Mouse (Mus musculus): Measurements from ENCODE around the gene Pex5l.

The Pex5l gene

DNA sequence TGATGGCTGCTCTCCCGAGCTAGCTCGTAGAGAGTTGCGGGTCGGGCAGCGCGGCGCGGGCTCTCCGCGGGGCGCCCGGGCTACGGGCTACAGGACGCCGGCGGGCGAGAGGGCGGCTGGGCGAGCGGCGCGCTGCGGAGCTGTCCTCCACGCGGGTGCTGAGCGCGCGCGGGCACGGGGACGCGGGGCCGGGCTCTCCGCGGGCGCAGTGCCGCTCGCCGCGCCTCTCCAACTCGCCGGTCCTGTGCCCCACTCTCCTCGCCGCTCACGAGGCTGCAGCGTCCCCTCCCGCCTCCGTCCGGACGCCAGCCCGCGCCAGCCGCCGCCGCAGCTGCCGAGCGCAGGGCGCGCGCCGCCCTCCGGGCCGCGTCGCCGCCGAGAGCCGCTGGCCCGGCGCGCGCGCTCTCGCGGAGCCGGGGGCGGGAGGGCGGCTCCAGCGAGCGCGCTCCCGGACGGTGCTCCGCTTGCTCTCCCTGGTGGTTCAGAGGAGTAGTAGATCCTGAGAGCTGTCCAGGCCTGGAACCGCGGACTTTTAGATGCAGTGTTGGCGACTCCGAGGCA lies at the start of gene Pex5l:
TSS of gene Pex5l (minus strand) at position 347 of the 561 bp plus-strand sequence.
- DNase-seq (ENCODE audit: low read depth, low spot score) = no peak

- DNase-seq (ENCODE audit: low read depth, low spot score) = no peak
These were observed 22.1 kb upstream of the Pex5l start for GRCm38 (mm10) chr3:33165186-33165585.

- DNase-seq (ENCODE audit: low read depth, low spot score) = no peak
These were observed 20.8 kb upstream of the Pex5l start for GRCm38 (mm10) chr3:33163821-33164220.

DNA sequence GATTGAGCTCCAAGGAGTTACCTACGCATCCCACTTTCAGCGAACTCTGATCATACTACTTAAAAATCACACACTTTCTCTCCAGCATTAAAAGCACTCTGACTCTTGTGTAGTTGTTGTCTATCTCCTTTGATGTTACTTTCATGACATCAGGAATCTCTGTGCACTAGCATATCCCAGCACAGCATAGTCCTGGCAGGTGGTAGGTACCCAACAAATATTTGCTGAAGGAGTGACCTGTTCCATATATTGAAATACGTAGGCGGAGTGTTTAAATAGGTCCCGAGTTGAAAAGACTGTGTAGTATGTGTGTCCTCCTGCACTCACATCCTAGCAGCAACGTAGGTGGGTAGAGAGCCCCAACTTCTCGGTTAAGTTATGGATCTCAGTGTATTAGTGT lies 545 bp upstream of the Pex5l start:
- no peak for DNase-seq (ENCODE audit: low read depth, low spot score)

DNA sequence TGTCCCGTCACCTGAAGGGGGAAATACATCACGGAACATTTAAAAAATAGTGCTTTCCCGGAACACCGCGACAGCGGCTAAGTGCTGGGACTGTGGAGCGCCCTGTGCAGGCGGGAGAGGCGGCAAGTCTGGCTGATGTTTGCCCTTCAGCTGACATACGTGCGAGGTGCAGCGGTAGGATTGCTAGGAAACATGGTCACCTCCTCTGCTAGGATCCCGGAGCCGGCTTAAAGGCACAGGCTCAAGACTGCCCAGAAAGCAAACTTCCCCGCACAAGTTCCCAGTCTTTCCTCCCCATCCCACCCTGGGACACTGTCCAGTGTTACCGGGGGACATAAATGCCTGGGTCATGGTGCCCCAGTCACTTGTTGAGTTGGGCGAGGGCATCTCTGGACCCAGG lies 649 bp downstream of the Pex5l start:
- no peak for DNase-seq (ENCODE audit: low read depth, low spot score)

DNA sequence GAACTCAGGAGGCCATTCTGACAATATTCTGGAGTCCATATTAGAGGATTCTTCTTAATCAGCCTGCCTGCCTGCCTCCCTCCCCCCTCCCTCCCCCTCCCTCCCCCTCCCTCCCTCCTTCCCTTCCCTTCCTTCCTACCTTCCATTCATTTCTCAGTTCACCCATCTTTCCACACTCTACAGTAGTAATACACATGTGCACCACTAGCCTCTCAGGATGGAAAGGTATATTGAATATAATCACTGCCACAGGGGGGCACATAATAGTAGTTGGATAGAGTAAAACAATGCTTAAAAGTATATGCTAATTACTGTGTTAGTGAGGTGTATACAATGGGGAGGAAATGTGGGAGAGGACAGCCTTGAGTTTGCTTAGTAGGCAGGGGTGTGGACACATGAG lies 13.1 kb downstream of the Pex5l start:
- no peak for DNase-seq (ENCODE audit: low read depth, low spot score)

GRCm38 (mm10) chr3:33124796-33125195 lies 18.3 kb downstream of the Pex5l start:
- DNase-seq (ENCODE audit: low read depth, low spot score) = no peak

DNA sequence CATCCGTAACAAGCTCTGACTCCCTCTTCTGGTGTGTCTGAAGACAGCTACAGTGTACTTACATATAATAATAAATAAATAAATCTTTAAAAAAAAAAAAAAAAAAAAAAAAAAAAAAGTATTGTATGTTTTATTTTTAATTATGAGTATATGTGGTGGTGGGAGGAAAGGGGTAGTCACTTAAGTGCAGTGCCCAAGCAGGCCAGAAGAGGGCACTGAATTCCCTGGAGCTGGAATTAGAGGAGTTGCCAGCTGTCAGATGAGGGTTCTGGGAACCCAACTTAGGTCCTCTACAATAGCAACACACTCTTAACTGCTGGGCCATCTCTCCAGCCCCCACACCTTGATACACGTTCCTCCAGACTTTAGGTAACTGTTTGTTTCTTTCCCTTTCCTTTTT lies 37.3 kb downstream of the Pex5l start:
- DNase-seq (ENCODE audit: low read depth, low spot score) = no peak

GRCm38 (mm10) chr3:33103501-33103900 lies 39.5 kb downstream of the Pex5l start:
- DNase-seq (ENCODE audit: low read depth, low spot score) = no peak

GRCm38 (mm10) chr3:33098550-33099295 lies 44.3 kb downstream of the Pex5l start:
- no peak for DNase-seq (ENCODE audit: low read depth, low spot score)

- DNase-seq (ENCODE audit: low read depth, low spot score) = peak; percentile 71
These were observed 49.4 kb downstream of the Pex5l start for GRCm38 (mm10) chr3:33093646-33094045.

GRCm38 (mm10) chr3:33090001-33090400 lies 53.0 kb downstream of the Pex5l start:
- DNase-seq (ENCODE audit: low read depth, low spot score) = peak; percentile 66

DNA sequence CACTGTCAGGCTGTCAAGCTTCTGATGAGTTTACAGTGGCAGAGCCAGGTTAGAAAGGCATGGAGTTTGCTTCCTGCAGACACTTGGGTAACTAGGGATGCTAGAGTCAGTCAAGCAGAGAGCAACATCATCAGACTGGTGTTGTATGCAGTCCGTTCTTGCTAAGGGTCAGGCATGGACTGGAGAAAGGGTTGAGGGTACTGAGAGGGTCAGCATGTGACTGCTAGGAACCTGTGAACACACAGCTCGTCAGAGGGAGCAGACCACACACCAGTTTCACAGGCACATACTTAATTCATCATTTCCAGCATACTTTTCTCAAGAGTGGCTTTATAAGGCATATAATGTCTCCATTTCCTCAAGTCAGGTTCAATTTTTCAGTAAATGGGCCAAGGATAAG lies 53.6 kb downstream of the Pex5l start:
- peak; percentile 19 for DNase-seq (ENCODE audit: low read depth, low spot score)

DNA sequence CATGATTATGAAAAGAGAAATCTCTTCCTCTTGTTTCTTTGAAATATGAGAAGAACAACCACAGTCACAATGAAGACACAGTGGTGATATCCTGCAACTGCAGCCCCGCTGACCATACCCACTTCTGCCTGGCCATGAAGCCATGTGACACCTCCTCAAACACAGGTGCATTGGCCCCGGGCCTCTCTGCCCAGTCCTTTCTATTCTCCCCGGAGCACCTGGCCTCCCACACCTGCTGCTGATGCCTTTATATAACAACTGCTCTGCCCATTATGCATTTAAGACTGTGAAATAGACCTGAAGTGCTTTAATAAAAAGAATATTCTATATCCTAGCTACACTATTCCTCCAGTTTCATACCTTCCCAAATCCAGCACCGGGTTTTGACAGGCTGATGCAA lies 54.8 kb downstream of the Pex5l start:
- DNase-seq (ENCODE audit: low read depth, low spot score) = peak; percentile 74

GRCm38 (mm10) chr3:33082806-33083338 lies 60.2 kb downstream of the Pex5l start:
- peak; percentile 55 for DNase-seq (ENCODE audit: low read depth, low spot score)

GRCm38 (mm10) chr3:33081793-33082192 lies 61.3 kb downstream of the Pex5l start:
- no peak for DNase-seq (ENCODE audit: low read depth, low spot score)

GRCm38 (mm10) chr3:33079658-33080057 lies 63.4 kb downstream of the Pex5l start:
- no peak for DNase-seq (ENCODE audit: low read depth, low spot score)

DNA sequence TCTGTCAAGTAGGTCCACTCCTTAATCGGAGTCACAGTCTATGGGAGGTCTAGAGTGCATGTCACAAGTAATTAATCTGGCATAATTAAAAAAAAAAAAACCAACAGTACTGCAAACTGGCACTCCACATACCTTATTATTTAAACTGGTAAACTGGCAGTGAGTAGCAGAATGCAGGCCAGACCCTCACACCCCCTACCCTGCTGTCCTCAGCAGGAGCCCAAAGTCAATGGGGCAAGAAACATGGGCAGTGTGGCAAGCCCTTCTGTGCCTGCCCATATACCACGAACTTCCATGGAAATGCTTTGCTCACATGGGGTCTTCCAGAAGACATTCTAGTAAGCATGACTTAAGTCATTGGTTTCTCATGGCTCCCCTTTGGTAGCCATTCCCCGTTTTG lies 63.9 kb downstream of the Pex5l start:
- DNase-seq (ENCODE audit: low read depth, low spot score) = no peak

GRCm38 (mm10) chr3:33075696-33076095 lies 67.4 kb downstream of the Pex5l start:
- DNase-seq (ENCODE audit: low read depth, low spot score) = no peak

- no peak for DNase-seq (ENCODE audit: low read depth, low spot score)
These were observed 68.6 kb downstream of the Pex5l start for GRCm38 (mm10) chr3:33074266-33074981.

GRCm38 (mm10) chr3:33073905-33074265 lies 69.2 kb downstream of the Pex5l start:
- DNase-seq (ENCODE audit: low read depth, low spot score) = no peak

DNA sequence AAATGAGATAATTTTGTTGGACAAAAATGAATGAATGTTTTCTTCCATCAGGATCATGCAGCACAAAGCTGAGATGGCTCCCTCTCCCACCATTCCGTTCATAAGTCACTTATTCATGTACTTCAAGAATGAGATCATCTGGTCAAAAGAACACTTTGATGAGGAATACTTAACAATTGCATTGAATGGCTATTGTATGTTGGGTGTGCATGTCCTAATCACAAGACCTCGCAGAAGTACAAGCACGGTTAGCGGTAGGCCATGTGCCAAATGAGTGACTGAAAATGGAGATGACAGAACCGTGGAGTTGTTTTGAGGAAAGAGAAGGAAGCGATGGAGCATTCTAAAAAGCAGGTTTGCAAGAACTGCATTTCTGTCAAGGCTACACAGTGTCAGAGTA lies 72.3 kb downstream of the Pex5l start:
- no peak for DNase-seq (ENCODE audit: low read depth, low spot score)

DNA sequence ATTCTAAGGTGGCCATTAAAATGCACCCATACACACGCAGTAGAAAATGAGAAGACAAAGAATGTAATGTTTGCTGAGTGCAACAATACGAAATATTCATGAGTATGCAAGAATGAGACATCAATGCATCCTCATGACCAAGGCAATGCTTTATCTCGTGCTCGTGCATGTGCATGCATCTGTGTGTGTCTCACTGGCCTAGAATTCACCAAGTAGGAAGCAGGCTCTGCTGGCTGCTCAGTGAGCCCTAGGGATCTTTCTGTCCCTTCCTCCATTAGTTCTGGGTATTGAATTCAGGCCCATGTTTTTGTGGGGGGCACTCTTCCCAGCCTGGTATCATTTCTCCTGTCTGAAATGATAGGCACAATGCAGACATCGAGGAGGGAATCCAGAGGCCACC lies 74.9 kb downstream of the Pex5l start:
- DNase-seq (ENCODE audit: low read depth, low spot score) = no peak
